Mouse (Mus musculus) forebrain, embryonic 10.5 days (tissue): ENCODE measurements around the gene C130050O18Rik. TPM values are rescaled to one million over a fixed set of nuclear protein-coding genes. Genes with fewer than 3 reads are reported as not detected.
A peak's percentile ranks its signal among the peaks of the same experiment; 100 is the strongest.
"Not testable (repeated sequence)": the region's sequence is repeated elsewhere in the genome, so short reads cannot be mapped to it uniquely, and the experiment has no call there.

Source experiments
- DNase-seq: peaks from one replicate; pipeline ENCODE4 v3.0.0-alpha.2; 2017; ENCODE audit warnings: low spot score; ENCODE audit errors: extremely low spot score
- H3K27ac ChIP-seq: fragments of 300-500 bp; sonication (generic); 2 replicates; pipeline ENCODE4 v1.5.1; 2016; ENCODE audit warnings: mild to moderate bottlenecking
- H3K27me3 ChIP-seq: fragments of 300-500 bp; sonication (generic); 2 replicates; pipeline ENCODE4 v1.6.1; 2016; ENCODE audit warnings: mild to moderate bottlenecking; ENCODE audit not compliant: poor library complexity, severe bottlenecking
- H3K36me3 ChIP-seq: fragments of 300-500 bp; sonication (generic); replicated peaks from 2 replicates; pipeline ENCODE4 v1.6.1; 2016; ENCODE audit warnings: mild to moderate bottlenecking, moderate library complexity
- H3K4me1 ChIP-seq: fragments of 300-500 bp; sonication (generic); 2 replicates; pipeline ENCODE4 v1.6.1; 2016
- H3K4me3 ChIP-seq: fragments of 300-500 bp; sonication (generic); 2 replicates; pipeline ENCODE4 v1.5.1; 2016; ENCODE audit warnings: mild to moderate bottlenecking, moderate library complexity
- H3K9me3 ChIP-seq: fragments of 300-500 bp; sonication (generic); 2 replicates; pipeline ENCODE4 v1.6.1; 2016; ENCODE audit warnings: mild to moderate bottlenecking, moderate library complexity
- WGBS: fragments of 180-500 bp; shearing (Covaris S2); methylation state at CpG from one replicate; pipeline ENCODE4 v1.1.7; 2016; 5-methylcytosine and 5-hydroxymethylcytosine counted together
- polyA plus RNA-seq: library from polyadenylated mRNA; unstranded; fragments of >200 nt; fragmentation: Nextera tagmentation; extraction: Ambion mirVana; gene quantifications from 2 replicates; pipeline ENCODE4 v1.2.1, GENCODE M21; 2016

The C130050O18Rik gene
- polyA plus RNA-seq, 1 experiment from 2014 or later, result 0.15 TPM

- 80% methylated on average over 8 of the region's 8 CpGs for WGBS
These were observed 22.3 kb upstream of the C130050O18Rik start for GRCm38 (mm10) chr5:139382760-139383159.

DNA sequence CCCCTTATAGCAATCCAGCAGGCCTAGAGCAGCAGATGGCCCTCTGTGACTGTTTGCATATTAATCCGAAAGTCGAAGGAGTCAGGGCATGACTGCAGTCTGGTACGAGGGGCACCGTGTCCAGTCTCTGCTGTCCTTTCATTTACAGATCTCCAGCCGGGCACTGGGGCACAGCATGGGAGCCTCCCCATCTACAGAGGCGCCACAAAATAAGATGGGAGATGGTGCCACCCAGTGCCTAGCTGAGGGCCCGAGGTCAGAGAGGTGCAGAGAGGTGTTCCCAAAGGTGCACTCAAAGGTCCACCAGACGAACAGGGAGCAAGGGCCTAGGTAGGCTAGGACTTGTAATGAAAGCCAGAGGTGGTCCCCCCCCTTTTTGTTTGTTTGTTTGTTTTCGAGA is 21.8 kb upstream of the C130050O18Rik start:
- peaks cover 59% of the 10 kb centered on the region for H3K4me1 ChIP-seq
- 86% methylated on average over 9 of the region's 9 CpGs for WGBS

More at GRCm38 (mm10) chr5:139382760-139383159, 22.3 kb upstream of the C130050O18Rik start:
- H3K27me3 ChIP-seq, result peaks cover 6% of the 10 kb centered on the region; the same call in 1 of the 2 replicates
- H3K36me3 ChIP-seq, result no peaks in the 10 kb centered on the region; the same call in 1 of the 2 replicates
- H3K9me3 ChIP-seq, result no peaks in the 10 kb centered on the region
- peaks cover 59% of the 10 kb centered on the region for H3K4me1 ChIP-seq
- H3K27ac ChIP-seq, result peak overlapping the region; percentile 48
- no peak overlapping the region for H3K4me3 ChIP-seq
- no peak for DNase-seq

GRCm38 (mm10) chr5:139384531-139384930 is 20.5 kb upstream of the C130050O18Rik start:
- Histone ChIP-seq H3K27ac (peak overlapping the region; percentile 0; the same call in 1 of the 2 replicates), H3K9me3 (no peaks in the 10 kb centered on the region), H3K4me1 (peaks cover 59% of the 10 kb centered on the region), H3K36me3 (no peaks in the 10 kb centered on the region; the same call in 1 of the 2 replicates), H3K4me3 (no peak overlapping the region), H3K27me3 (peaks cover 6% of the 10 kb centered on the region; the same call in 1 of the 2 replicates)
- DNase-seq, result no peak
- WGBS, result 83% methylated on average over 10 of the region's 10 CpGs

More for the DNA sequence above, 21.8 kb upstream of the C130050O18Rik start:
- Histone ChIP-seq H3K27me3 (peaks cover 6% of the 10 kb centered on the region; the same call in 1 of the 2 replicates), H3K4me3 (no peak overlapping the region), H3K36me3 (no peaks in the 10 kb centered on the region; the same call in 1 of the 2 replicates), H3K27ac (peak overlapping the region; percentile 48), H3K9me3 (no peaks in the 10 kb centered on the region)
- no peak for DNase-seq

DNA sequence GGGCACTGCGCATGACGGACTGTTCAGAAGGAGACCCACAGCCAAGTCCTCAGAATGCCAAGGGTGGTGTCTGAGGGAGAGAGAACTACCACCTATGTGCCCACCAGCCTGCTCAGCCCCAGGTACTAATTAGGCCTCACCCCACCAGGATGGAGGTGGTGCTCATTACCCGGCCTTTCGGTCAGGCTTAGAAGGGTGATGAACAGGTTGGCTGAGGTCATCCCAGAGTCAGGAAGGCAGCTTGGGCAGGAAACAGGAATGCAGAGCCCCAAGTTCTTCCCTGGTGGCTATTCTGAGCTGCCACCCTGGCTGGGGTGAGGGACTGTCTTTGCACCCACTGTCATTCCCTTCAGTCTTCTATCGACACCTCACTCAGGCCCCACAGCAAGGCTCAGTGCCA is 19.0 kb upstream of the C130050O18Rik start:
- no peaks in the 10 kb centered on the region; the same call in 1 of the 2 replicates for H3K36me3 ChIP-seq
- H3K9me3 ChIP-seq, result no peaks in the 10 kb centered on the region
- peaks cover 6% of the 10 kb centered on the region; the same call in 1 of the 2 replicates for H3K27me3 ChIP-seq
- no peak overlapping the region for H3K4me3 ChIP-seq
- H3K4me1 ChIP-seq, result peaks cover 55% of the 10 kb centered on the region
- WGBS, result 91% methylated on average over 5 of the region's 5 CpGs
- no peak overlapping the region for H3K27ac ChIP-seq
- no peak for DNase-seq

- 92% methylated on average over 10 of the region's 10 CpGs for WGBS
- no peak for DNase-seq
- H3K36me3 ChIP-seq, result no peaks in the 10 kb centered on the region; the same call in 1 of the 2 replicates
- H3K4me1 ChIP-seq, result peaks cover 49% of the 10 kb centered on the region
- no peaks in the 10 kb centered on the region for H3K27me3 ChIP-seq
- H3K9me3 ChIP-seq, result no peaks in the 10 kb centered on the region
- no peak overlapping the region for H3K4me3 ChIP-seq
- H3K27ac ChIP-seq, result peak overlapping the region; percentile 22; the same call in 1 of the 2 replicates
These were observed 17.5 kb upstream of the C130050O18Rik start for GRCm38 (mm10) chr5:139387329-139388194.

- Histone ChIP-seq H3K4me1 (peaks cover 47% of the 10 kb centered on the region), H3K36me3 (peaks cover 4% of the 10 kb centered on the region), H3K27ac (peak overlapping the region; percentile 60), H3K4me3 (no peak overlapping the region), H3K9me3 (no peaks in the 10 kb centered on the region), H3K27me3 (no peaks in the 10 kb centered on the region)
- WGBS, result 82% methylated on average over 4 of the region's 4 CpGs
- DNase-seq, result no peak
These were observed 16.9 kb upstream of the C130050O18Rik start for GRCm38 (mm10) chr5:139388195-139388570.

GRCm38 (mm10) chr5:139388694-139389675 is 16.1 kb upstream of the C130050O18Rik start:
- Histone ChIP-seq H3K4me3 (no peak overlapping the region), H3K4me1 (peaks cover 47% of the 10 kb centered on the region)
- DNase-seq, result no peak

DNA sequence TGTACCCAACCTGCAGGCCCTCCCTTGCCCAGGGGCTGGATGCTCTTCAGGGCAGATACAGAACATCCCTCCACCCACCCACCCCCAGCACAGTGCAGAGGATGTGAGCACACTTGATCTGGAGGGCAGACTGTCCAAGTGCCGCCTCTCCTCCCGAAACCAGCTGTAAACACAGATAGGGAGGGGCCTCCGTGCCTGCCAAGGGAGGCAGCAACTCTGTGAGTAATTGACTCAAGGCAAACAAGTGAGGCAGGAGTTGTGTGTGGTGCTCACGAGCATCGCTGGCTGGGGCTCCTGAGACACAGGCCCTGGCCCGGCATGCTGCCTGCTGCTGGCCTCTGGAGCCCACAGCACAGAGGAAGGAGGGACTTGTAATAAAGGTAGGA is 15.4 kb upstream of the C130050O18Rik start:
- Histone ChIP-seq H3K4me3 (no peak overlapping the region), H3K4me1 (peaks cover 45% of the 10 kb centered on the region), H3K36me3 (peaks cover 5% of the 10 kb centered on the region; the same call in 1 of the 2 replicates), H3K9me3 (no peaks in the 10 kb centered on the region), H3K27ac (peak overlapping the region; percentile 74), H3K27me3 (no peaks in the 10 kb centered on the region)
- WGBS, result 67% methylated on average over 6 of the region's 6 CpGs
- DNase-seq, result no peak

More at GRCm38 (mm10) chr5:139388694-139389675, 16.1 kb upstream of the C130050O18Rik start:
- H3K36me3 ChIP-seq, result peaks cover 5% of the 10 kb centered on the region; the same call in 1 of the 2 replicates
- H3K9me3 ChIP-seq, result no peaks in the 10 kb centered on the region
- H3K27ac ChIP-seq, result peak overlapping the region; percentile 74
- no peaks in the 10 kb centered on the region for H3K27me3 ChIP-seq
- 82% methylated on average over 17 of the region's 17 CpGs for WGBS

DNA sequence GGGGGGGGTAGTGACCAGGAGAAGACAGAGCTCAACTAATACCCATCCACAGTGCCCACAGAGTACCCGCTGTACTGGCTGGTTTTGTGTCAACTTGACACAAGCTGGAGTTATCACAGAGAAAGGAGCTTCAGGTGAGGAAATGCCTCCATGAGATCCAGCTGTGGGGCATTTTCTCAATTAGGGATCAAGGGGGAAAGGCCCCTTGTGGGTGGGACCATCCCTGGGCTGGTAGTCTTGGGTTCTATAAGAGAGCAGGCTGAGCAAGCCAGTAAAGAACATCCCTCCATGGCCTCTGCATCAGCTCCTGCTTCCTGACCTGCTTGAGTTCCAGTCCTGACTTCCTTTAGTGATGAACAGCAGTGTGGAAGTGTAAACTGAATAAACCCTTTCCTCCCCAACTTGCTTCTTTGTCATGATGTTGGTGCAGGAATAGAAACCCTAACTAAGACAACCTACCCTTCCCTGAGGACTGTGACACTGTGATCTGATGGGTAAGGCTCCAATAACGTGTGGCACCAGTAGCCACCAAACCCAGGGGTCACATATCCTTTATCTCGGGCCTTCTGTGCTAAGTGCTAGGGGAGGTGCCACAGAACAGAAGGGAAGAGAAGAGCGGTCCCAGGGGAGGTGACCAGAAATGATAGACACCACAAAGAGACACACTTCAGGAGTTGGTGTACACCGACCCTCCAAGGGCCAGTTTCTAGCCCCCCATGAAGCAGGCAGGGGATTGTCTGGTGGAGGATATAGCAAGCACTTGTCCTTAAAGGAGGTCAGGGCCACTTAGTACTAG is 14.6 kb upstream of the C130050O18Rik start:
- H3K36me3 ChIP-seq, H3K27me3 ChIP-seq, H3K4me3 ChIP-seq, H3K9me3 ChIP-seq, DNase-seq: not testable (repeated sequence)
- Histone ChIP-seq H3K27ac (peak overlapping the region; percentile 74; the same call in 1 of the 2 replicates), H3K4me1 (peaks cover 48% of the 10 kb centered on the region)
- 79% methylated on average over 5 of the region's 5 CpGs for WGBS

DNA sequence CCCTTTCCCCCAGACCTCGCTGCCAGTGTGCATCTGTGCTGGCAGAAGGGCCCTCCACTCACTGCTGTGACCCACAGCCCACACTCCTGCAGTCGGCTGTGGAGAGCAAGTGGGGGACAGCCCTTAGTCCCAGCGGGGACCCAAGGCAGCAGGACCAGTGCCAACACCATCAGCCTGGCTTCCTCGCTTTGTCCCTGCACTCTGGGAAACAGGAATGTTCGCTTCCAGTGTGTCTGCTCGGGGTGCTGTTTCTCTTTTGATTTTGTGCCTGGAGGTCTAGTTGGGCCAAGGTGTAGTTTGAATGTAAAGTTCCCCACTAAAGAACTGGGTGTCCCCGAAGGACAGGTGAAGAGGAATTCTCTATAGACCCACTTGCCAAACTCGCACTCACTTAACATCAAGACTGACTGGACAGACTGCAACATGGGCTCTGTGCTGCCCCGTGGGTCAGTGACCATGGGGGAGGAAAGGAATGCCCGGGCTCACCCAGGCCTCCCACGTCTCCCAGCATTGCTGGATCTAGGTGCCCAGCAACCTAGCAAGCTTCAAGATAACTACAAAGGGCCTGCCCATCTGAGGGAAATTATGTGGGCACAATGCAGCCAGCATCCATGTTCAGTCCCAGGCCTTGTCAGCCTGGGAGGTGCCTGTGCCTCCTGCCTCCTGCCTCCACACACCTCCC is 13.6 kb upstream of the C130050O18Rik start:
- H3K36me3 ChIP-seq, result peaks cover 5% of the 10 kb centered on the region; the same call in 1 of the 2 replicates
- H3K9me3 ChIP-seq, result no peaks in the 10 kb centered on the region
- H3K4me3 ChIP-seq, result no peak overlapping the region
- peak overlapping the region; percentile 57; the same call in 1 of the 2 replicates for H3K27ac ChIP-seq
- 86% methylated on average over 11 of the region's 11 CpGs for WGBS
- peaks cover 48% of the 10 kb centered on the region for H3K4me1 ChIP-seq
- DNase-seq, result no peak
- H3K27me3 ChIP-seq, result no peaks in the 10 kb centered on the region
